14 mouse cellular contexts compared by ENCODE assay signal in the genomic region with DNA sequence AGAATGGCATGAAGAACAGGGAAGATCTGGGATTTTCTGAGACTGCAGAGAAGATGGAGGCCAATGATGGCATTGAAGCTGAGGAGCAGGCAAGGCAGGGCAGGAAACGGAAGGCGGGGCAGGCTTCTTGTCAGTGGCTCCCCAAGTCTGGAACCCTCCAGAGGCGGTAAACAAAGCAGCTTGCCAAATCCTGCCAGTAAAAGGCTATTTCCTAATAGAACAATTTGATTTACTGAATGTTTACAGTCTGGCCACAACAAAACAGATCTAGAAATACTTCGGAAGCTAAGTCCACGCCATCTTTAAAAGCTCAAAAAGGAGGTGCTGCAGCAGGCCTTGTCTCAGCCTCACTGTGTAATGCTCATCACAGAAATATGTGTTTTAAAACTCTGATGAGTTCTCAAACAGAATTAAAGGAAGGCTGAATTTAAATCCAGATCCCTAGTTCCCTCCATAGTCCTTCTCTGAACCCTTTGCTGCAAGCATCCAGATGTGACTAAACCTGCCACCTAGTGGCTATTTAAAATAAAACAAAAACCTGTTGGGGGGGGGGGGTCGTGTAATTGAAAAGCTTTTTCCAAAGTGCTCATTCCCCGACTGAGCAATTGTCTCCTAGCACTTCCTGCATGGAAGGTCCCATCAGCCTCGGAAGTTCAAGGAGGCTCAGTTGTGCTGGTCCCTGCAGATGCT. TPM values are rescaled to one million over a fixed set of nuclear protein-coding genes. Genes with fewer than 3 reads are reported as not detected.
DNase-seq lines count a peak whose midpoint lies in the region; ATAC-seq and TF ChIP-seq lines count a peak whose summit lies in the region.
"Had no signal": no experiment of that assay in that cellular context is flagged by ENCODE, and none has a peak within 500 bp of the region (broad histone marks: within the 10 kb centered on the region; RNA-seq: fewer than 3 reads in every experiment).

No protein-coding gene starts in this region.

- no peak overlapping the region for H3K4me3 ChIP-seq in kidney, adult 2 months (ENCODE audit: insufficient read depth, low read depth, low read length)
- H3K4me3 ChIP-seq in lung, adult 2 months (replicated peaks; ENCODE audit: extremely low read depth, low read depth, low read length) = no peak overlapping the region
- H3K4me3 ChIP-seq: forebrain, embryonic 12.5 days; megakaryocyte, embryonic 14.5 days had no signal

- H3K27me3 ChIP-seq in kidney, adult 2 months (replicated peaks; ENCODE audit: control insufficient read depth, insufficient read depth, low read length) = no peaks in the 10 kb centered on the region

- no peak for TF ChIP-seq CTCF in kidney, adult 2 months (conservative IDR thresholded peaks at IDR 0.05; ENCODE audit: insufficient read depth, insufficient read length, low read depth, low read length)
- TF ChIP-seq CTCF in lung, adult 2 months (IDR thresholded peaks at IDR 0.05; ENCODE audit: insufficient read depth, low read length) = no peak

- peak; percentile 72 for DNase-seq in kidney, adult 2 months
- DNase-seq in kidney, adult 8-10 months = no peak
- DNase-seq in A20 (ENCODE audit: low read depth, low spot score) (peak; percentile 24), ES-CJ7 (ENCODE audit: low read depth, low spot score) (peak; percentile 22)
- DNase-seq in lung, adult 2 months = peak; percentile 31
- DNase-seq in frontal cortex, postnatal 10 days (ENCODE audit: low spot score in 2 of 2) = no peak
- DNase-seq in left cerebral cortex, adult 18-20 months (ENCODE audit: low spot score in 2 of 2) = no peak
- DNase-seq: cerebellum, adult 18-20 months; layer of hippocampus, postnatal 36 days; thymus, postnatal 25 days had no signal

- H3K4me1 ChIP-seq in kidney, adult 2 months (ENCODE audit: control insufficient read depth, insufficient read depth, low read length) = peaks cover 17% of the 10 kb centered on the region
- peaks cover 10% of the 10 kb centered on the region for H3K4me1 ChIP-seq in lung, adult 2 months (ENCODE audit: control insufficient read depth, insufficient read depth, low read length)

- no peak for TF ChIP-seq POLR2A in kidney, adult 2 months (IDR thresholded peaks at IDR 0.05; ENCODE audit: low read depth, low read length)
- TF ChIP-seq POLR2A in lung, adult 2 months (IDR thresholded peaks at IDR 0.05; ENCODE audit: borderline replicate concordance, extremely low read depth, low read depth, low read length) = no peak

- peak overlapping the region; percentile 48; the same call in 1 of the 2 replicates for H3K27ac ChIP-seq in kidney, adult 2 months (ENCODE audit: insufficient read depth, low read depth, low read length)
- H3K27ac ChIP-seq: forebrain, embryonic 12.5 days had no signal

- no peaks in the 10 kb centered on the region for H3K36me3 ChIP-seq in kidney, adult 2 months (ENCODE audit: control insufficient read depth, insufficient read depth, low read length)
- H3K36me3 ChIP-seq: forebrain, embryonic 12.5 days had no signal

- no peak for ATAC-seq in erythroid progenitor cell, adult 5-6 weeks (replicated peaks; ENCODE audit: low FRiP score, poor library complexity, severe bottlenecking)
- ATAC-seq: activated CD4-positive, CD25-positive, alpha-beta regulatory T cell, adult 4 months had no signal

- 37% methylated on average over 8 of the region's 8 CpGs for WGBS in kidney, adult 2 months
- 21% methylated on average over 8 of the region's 8 CpGs for WGBS in lung, adult 2 months

RNA-seq across cellular contexts. Expression of a gene that starts 14.9 kb away (rescaled TPM):
- polyA plus RNA-seq in kidney, adult 2 months (2012; rRNA removed) = 7.3 and 7.7 TPM in 2 replicates
- 4.8 and 8.1 TPM in 2 replicates for polyA plus RNA-seq in lung, adult 2 months (2012; rRNA removed)
- not detected for total RNA-seq in left cerebral cortex, adult 18-20 months (2021)
- total RNA-seq in erythroid progenitor cell, adult 5-6 weeks (2015; ENCODE audit: low replicate concordance) = not detected in 2 replicates
- total RNA-seq in erythroid progenitor cell, adult 5-6 weeks (2017; ENCODE audit: low replicate concordance) = not detected in 2 replicates
- total RNA-seq: layer of hippocampus, postnatal 36 days had no signal
- polyA plus RNA-seq: activated CD4-positive, CD25-positive, alpha-beta regulatory T cell, adult 4 months; forebrain, embryonic 12.5 days had no signal

RNA-seq across cellular contexts. Expression of a gene that starts 16.5 kb away (rescaled TPM):
- 1,386 and 1,411 TPM in 2 replicates for polyA plus RNA-seq in kidney, adult 2 months (2012; rRNA removed)
- 521 and 609 TPM in 2 replicates for polyA plus RNA-seq in lung, adult 2 months (2012; rRNA removed)
- total RNA-seq in left cerebral cortex, adult 18-20 months (2021) = 10 to 100 TPM; 55.5 to 58.5 TPM
- total RNA-seq in erythroid progenitor cell, adult 5-6 weeks (2015; ENCODE audit: low replicate concordance) = 15.5 and 18.4 TPM in 2 replicates
- 3.6 and 15.5 TPM in 2 replicates for total RNA-seq in erythroid progenitor cell, adult 5-6 weeks (2017; ENCODE audit: low replicate concordance)

RNA-seq across cellular contexts. Expression of a gene that starts 17.0 kb away (rescaled TPM):
- 509 and 544 TPM in 2 replicates for polyA plus RNA-seq in kidney, adult 2 months (2012; rRNA removed)
- 254 and 269 TPM in 2 replicates for polyA plus RNA-seq in lung, adult 2 months (2012; rRNA removed)
- 10 to 100 TPM; 28.9 to 40.9 TPM for total RNA-seq in left cerebral cortex, adult 18-20 months (2021)
- 6.1 and 8.8 TPM in 2 replicates for total RNA-seq in erythroid progenitor cell, adult 5-6 weeks (2015; ENCODE audit: low replicate concordance)
- 2.7 and 13.4 TPM in 2 replicates for total RNA-seq in erythroid progenitor cell, adult 5-6 weeks (2017; ENCODE audit: low replicate concordance)

Comparison
In these comparisons a context has a peak if more than half of its experiments do, and no peak if none do; other contexts are left out.
1. DNase-seq: peak in kidney, adult 2 months (single experiment), A20 (single experiment), ES-CJ7 (single experiment) and lung, adult 2 months (single experiment); none in kidney, adult 8-10 months (0 of 2), frontal cortex, postnatal 10 days (0 of 2) and left cerebral cortex, adult 18-20 months (0 of 2).